ENCODE assay signal across 9 mouse cellular contexts in genomic region chr6:91718603-91719002, GRCm38 (mm10). TPM values are rescaled to one million over a fixed set of nuclear protein-coding genes. Genes with fewer than 3 reads are reported as not detected.
DNase-seq lines count a peak whose midpoint lies in the region; ATAC-seq and TF ChIP-seq lines count a peak whose summit lies in the region.
"Had no signal": no experiment of that assay in that cellular context is flagged by ENCODE, and none has a peak within 500 bp of the region (broad histone marks: within the 10 kb centered on the region; RNA-seq: fewer than 3 reads in every experiment).

No protein-coding gene starts in this region.

- no peak for TF ChIP-seq POLR2A in kidney, adult 2 months (IDR thresholded peaks at IDR 0.05; ENCODE audit: low read depth, low read length)

- H3K27ac ChIP-seq in kidney, adult 2 months (ENCODE audit: insufficient read depth, low read depth, low read length): peak overlapping the region; percentile 72
- H3K27ac ChIP-seq in embryonic facial prominence, embryonic 13.5 days: peak overlapping the region; percentile 51
- peak overlapping the region; percentile 74 for H3K27ac ChIP-seq in hindbrain, embryonic 16.5 days (ENCODE audit: low read depth, low read length)
- H3K27ac ChIP-seq in midbrain, postnatal 0 days (ENCODE audit: low read depth, low read length): peak overlapping the region; percentile 94

- no peak for TF ChIP-seq CTCF in kidney, adult 2 months (conservative IDR thresholded peaks at IDR 0.05; ENCODE audit: insufficient read depth, insufficient read length, low read depth, low read length)
- TF ChIP-seq CTCF in midbrain, postnatal 0 days (IDR thresholded peaks at IDR 0.05): no peak

- H3K4me1 ChIP-seq in kidney, adult 2 months (ENCODE audit: control insufficient read depth, insufficient read depth, low read length): peaks cover 37% of the 10 kb centered on the region
- peaks cover 31% of the 10 kb centered on the region for H3K4me1 ChIP-seq in embryonic facial prominence, embryonic 13.5 days
- H3K4me1 ChIP-seq in hindbrain, embryonic 16.5 days (ENCODE audit: control insufficient read depth, insufficient read depth, low read depth, low read length): peaks cover 40% of the 10 kb centered on the region
- peaks cover 25% of the 10 kb centered on the region for H3K4me1 ChIP-seq in midbrain, postnatal 0 days (ENCODE audit: insufficient read depth, low read length)

- H3K36me3 ChIP-seq in kidney, adult 2 months (ENCODE audit: control insufficient read depth, insufficient read depth, low read length): peaks cover 3% of the 10 kb centered on the region; the same call in 1 of the 2 replicates
- H3K36me3 ChIP-seq in embryonic facial prominence, embryonic 13.5 days: peaks cover 37% of the 10 kb centered on the region
- peaks cover 7% of the 10 kb centered on the region; the same call in 1 of the 2 replicates for H3K36me3 ChIP-seq in hindbrain, embryonic 16.5 days (ENCODE audit: control insufficient read depth, insufficient read depth, low read length)
- peaks cover 12% of the 10 kb centered on the region for H3K36me3 ChIP-seq in midbrain, postnatal 0 days (ENCODE audit: insufficient read depth, low read length)

- no peak overlapping the region for H3K4me3 ChIP-seq in kidney, adult 2 months (ENCODE audit: insufficient read depth, low read depth, low read length)
- H3K4me3 ChIP-seq in embryonic facial prominence, embryonic 13.5 days: no peak overlapping the region
- no peak overlapping the region for H3K4me3 ChIP-seq in hindbrain, embryonic 16.5 days (ENCODE audit: low read length)
- H3K4me3 ChIP-seq in midbrain, postnatal 0 days (ENCODE audit: low read depth, low read length): no peak overlapping the region

- no peak overlapping the region for H3K4me2 ChIP-seq in embryonic facial prominence, embryonic 13.5 days
- no peak overlapping the region for H3K4me2 ChIP-seq in hindbrain, embryonic 16.5 days (ENCODE audit: low read length)
- no peak overlapping the region for H3K4me2 ChIP-seq in midbrain, postnatal 0 days (ENCODE audit: low read depth, low read length, poor library complexity, severe bottlenecking)

- no peaks in the 10 kb centered on the region for H3K9me3 ChIP-seq in embryonic facial prominence, embryonic 13.5 days
- no peaks in the 10 kb centered on the region for H3K9me3 ChIP-seq in hindbrain, embryonic 16.5 days (ENCODE audit: control insufficient read depth, low read length)
- no peaks in the 10 kb centered on the region for H3K9me3 ChIP-seq in midbrain, postnatal 0 days (ENCODE audit: low read length)

- no peaks in the 10 kb centered on the region for H3K27me3 ChIP-seq in kidney, adult 2 months (replicated peaks; ENCODE audit: control insufficient read depth, insufficient read depth, low read length)
- no peaks in the 10 kb centered on the region for H3K27me3 ChIP-seq in embryonic facial prominence, embryonic 13.5 days
- no peaks in the 10 kb centered on the region for H3K27me3 ChIP-seq in hindbrain, embryonic 16.5 days (replicated peaks; ENCODE audit: control insufficient read depth, insufficient read depth, low read length)
- no peaks in the 10 kb centered on the region for H3K27me3 ChIP-seq in midbrain, postnatal 0 days (ENCODE audit: insufficient read depth, low read length)

- 58% methylated on average over 3 of the region's 3 CpGs for WGBS in kidney, adult 2 months
- 63% methylated on average over 3 of the region's 3 CpGs for WGBS in embryonic facial prominence, embryonic 13.5 days
- 33% methylated on average over 3 of the region's 3 CpGs for WGBS in hindbrain, embryonic 16.5 days
- 56% methylated on average over 3 of the region's 3 CpGs for WGBS in midbrain, postnatal 0 days

- H3K9ac ChIP-seq in embryonic facial prominence, embryonic 13.5 days: 0 out of 2 replicates have a peak overlapping the region, but pooled peaks have one; percentile 36
- no peak overlapping the region for H3K9ac ChIP-seq in hindbrain, embryonic 16.5 days (ENCODE audit: low read depth, low read length)
- H3K9ac ChIP-seq in midbrain, postnatal 0 days (replicated peaks; ENCODE audit: low read length, poor library complexity, severe bottlenecking): 0 out of 2 replicates have a peak overlapping the region, but pooled peaks have one; percentile 2
- H3K9ac ChIP-seq: liver, embryonic 14.5 days had no signal

- ATAC-seq in embryonic facial prominence, embryonic 13.5 days (ENCODE audit: insufficient number of reproducible peaks, insufficient read depth, low FRiP score, low TSS enrichment, low read depth): no peak
- ATAC-seq in hindbrain, embryonic 16.5 days: no peak
- no peak for ATAC-seq in midbrain, postnatal 0 days (ENCODE audit: low FRiP score)

- no peak for DNase-seq in kidney, adult 2 months
- DNase-seq in kidney, postnatal 14 days: no peak
- no peak for DNase-seq in midbrain, postnatal 0 days (ENCODE audit: low spot score)
- DNase-seq in left cerebral cortex, adult 9 months (ENCODE audit: low spot score in 2 of 2): no peak
- no peak for DNase-seq in embryo, embryonic 9.5 days (ENCODE audit: extremely low spot score)
- DNase-seq in lung, postnatal 25 days (ENCODE audit: low spot score): no peak

RNA-seq across cellular contexts. Expression of gene Slc6a6, which starts 34.8 kb away (rescaled TPM):
- polyA plus RNA-seq in kidney, adult 2 months (2012; rRNA removed): 277 and 336 TPM in 2 replicates
- 71.4 and 72.2 TPM in 2 replicates for polyA plus RNA-seq in embryonic facial prominence, embryonic 13.5 days (2015; fragmentation: Nextera tagmentation; extraction: Ambion mirVana)
- polyA plus RNA-seq in hindbrain, embryonic 16.5 days (2015; fragmentation: Nextera tagmentation; extraction: Ambion mirVana): 108 TPM in 2 replicates
- 105 and 147 TPM in 2 replicates for total RNA-seq in midbrain, postnatal 0 days (2014; rRNA removed)
- polyA plus RNA-seq in midbrain, postnatal 0 days (2015; fragmentation: Nextera tagmentation; extraction: Ambion mirVana): 123 and 146 TPM in 2 replicates
